Mouse (Mus musculus): ENCODE measurements at regions not wholly inside any gene's neighbourhood (a gene's known extent, or its start where the extent isn't known, plus 50 kb on each side); places are given as distances from the start of the nearest gene placed in this dataset.
A peak's percentile ranks its signal among the peaks of the same experiment; 100 is the strongest.

DNA sequence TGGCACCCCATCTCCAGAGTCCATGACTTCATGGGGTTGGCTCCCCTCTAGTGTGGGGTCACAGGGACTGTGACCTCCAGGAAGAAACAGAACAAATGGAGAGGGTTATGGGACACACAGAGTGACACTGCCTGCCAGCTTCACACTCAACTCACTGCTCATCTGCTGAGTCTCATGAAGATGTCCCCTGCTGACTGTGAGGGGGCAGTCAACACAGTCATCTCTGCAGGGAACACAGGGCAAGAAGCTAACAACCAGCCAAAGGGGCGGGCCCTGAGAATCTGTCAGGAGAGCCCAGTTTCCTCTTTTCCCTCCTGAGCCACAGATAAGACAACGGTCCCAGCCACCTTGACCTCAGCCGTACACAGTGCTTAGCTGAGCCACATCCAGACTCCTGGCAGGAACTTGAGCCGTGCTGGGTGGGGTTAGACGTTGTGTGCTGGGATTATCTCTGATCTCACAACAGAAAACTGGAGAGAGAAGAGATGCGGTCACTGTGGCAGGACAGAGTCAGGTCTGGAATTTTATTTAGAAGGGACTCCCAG, 294.6 kb downstream of the Ajap1 start:
- 3% methylated on average over 6 of the region's 6 CpGs for WGBS
- H3K27ac ChIP-seq (replicated peaks; ENCODE audit: low read depth, low read length), result no peak overlapping the region
- TF ChIP-seq POLR2A (IDR thresholded peaks at IDR 0.05; ENCODE audit: borderline replicate concordance, extremely low read depth, insufficient read depth, insufficient read length), result no peak
- H3K9me3 ChIP-seq (ENCODE audit: control insufficient read depth, low read length), result no peaks in the 10 kb centered on the region
- H3K4me2 ChIP-seq (replicated peaks; ENCODE audit: low read depth, low read length, severe bottlenecking), result no peak overlapping the region
- DNase-seq (ENCODE audit: low spot score), result no peak
- H3K4me1 ChIP-seq (ENCODE audit: control insufficient read depth, insufficient read depth, low read length), result 0 out of 2 replicates have a peak, but pooled peaks cover 2% of the 10 kb centered on the region
- H3K36me3 ChIP-seq (ENCODE audit: control insufficient read depth, insufficient read depth, low read length), result no peaks in the 10 kb centered on the region
- H3K4me3 ChIP-seq (replicated peaks; ENCODE audit: low read length), result no peak overlapping the region
- no peak overlapping the region for H3K9ac ChIP-seq (ENCODE audit: low read depth, low read length, severe bottlenecking)
- no peaks in the 10 kb centered on the region for H3K27me3 ChIP-seq (ENCODE audit: control insufficient read depth, insufficient read depth, low read length)
- no peak for ATAC-seq (ENCODE audit: low FRiP score, low read depth)

DNA sequence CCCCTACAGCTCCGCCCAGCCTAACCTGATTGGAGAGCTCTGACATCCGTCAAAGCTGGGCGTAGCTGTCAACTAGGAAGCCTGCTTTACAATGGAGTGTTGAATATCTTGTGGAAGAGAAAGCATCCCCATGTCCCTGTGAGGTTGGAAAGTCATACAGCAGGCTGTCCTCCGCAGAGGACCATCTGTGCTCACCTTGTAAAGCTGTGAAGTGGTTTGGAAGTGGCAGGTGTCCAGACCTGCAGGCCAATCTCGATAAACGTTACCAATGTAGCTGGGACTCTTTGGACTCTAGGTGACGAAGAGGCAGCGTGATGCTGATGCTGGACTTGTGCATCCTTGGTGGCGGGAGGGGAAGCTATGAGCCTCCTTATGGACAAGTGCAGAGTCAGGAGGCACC, 305.1 kb downstream of the Ajap1 start:
- Histone ChIP-seq H3K4me3 (replicated peaks; ENCODE audit: low read length) (no peak overlapping the region), H3K4me2 (replicated peaks; ENCODE audit: low read depth, low read length, severe bottlenecking) (no peak overlapping the region), H3K9me3 (ENCODE audit: control insufficient read depth, low read length) (no peaks in the 10 kb centered on the region), H3K4me1 (ENCODE audit: control insufficient read depth, insufficient read depth, low read length) (peaks cover 3% of the 10 kb centered on the region; the same call in 1 of the 2 replicates), H3K36me3 (ENCODE audit: control insufficient read depth, insufficient read depth, low read length) (no peaks in the 10 kb centered on the region), H3K27me3 (ENCODE audit: control insufficient read depth, insufficient read depth, low read length) (no peaks in the 10 kb centered on the region), H3K27ac (replicated peaks; ENCODE audit: low read depth, low read length) (no peak overlapping the region), H3K9ac (ENCODE audit: low read depth, low read length, severe bottlenecking) (no peak overlapping the region)
- 86% methylated on average over 9 of the region's 9 CpGs for WGBS
- DNase-seq (ENCODE audit: low spot score), result no peak
- no peak for ATAC-seq (ENCODE audit: low FRiP score, low read depth)
- no peak for TF ChIP-seq POLR2A (IDR thresholded peaks at IDR 0.05; ENCODE audit: borderline replicate concordance, extremely low read depth, insufficient read depth, insufficient read length)

DNA sequence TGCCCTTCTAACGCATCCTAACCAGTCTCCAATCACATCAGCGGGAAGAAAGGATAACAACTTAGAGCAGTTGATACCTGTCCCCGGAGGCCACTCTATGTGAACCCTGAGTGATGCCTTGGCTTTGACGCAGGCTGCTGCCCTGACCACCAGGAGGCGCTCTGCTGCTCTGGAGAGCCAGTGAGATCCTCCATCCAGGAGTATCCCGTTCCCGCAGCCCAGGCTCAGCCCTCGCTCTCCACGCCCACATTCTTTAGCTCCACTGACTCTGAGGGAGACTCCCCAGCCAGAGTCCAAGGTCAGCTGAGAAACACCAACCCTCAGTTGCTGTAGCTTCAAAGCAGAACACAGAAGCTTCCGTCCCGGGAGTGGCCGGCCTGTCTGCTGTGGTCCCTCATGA, 307.0 kb downstream of the Ajap1 start:
- H3K9me3 ChIP-seq (ENCODE audit: control insufficient read depth, low read length), result no peaks in the 10 kb centered on the region
- H3K36me3 ChIP-seq (ENCODE audit: control insufficient read depth, insufficient read depth, low read length), result no peaks in the 10 kb centered on the region
- no peak overlapping the region for H3K9ac ChIP-seq (ENCODE audit: low read depth, low read length, severe bottlenecking)
- H3K4me1 ChIP-seq (ENCODE audit: control insufficient read depth, insufficient read depth, low read length), result peaks cover 3% of the 10 kb centered on the region; the same call in 1 of the 2 replicates
- DNase-seq (ENCODE audit: low spot score) (peak; percentile 56), ATAC-seq (ENCODE audit: low FRiP score, low read depth) (peak; percentile 44)
- TF ChIP-seq POLR2A (IDR thresholded peaks at IDR 0.05; ENCODE audit: borderline replicate concordance, extremely low read depth, insufficient read depth, insufficient read length), result no peak
- no peak overlapping the region for H3K27ac ChIP-seq (replicated peaks; ENCODE audit: low read depth, low read length)
- H3K4me2 ChIP-seq (replicated peaks; ENCODE audit: low read depth, low read length, severe bottlenecking), result 0 out of 2 replicates have a peak overlapping the region, but pooled peaks have one; percentile 10
- no peaks in the 10 kb centered on the region for H3K27me3 ChIP-seq (ENCODE audit: control insufficient read depth, insufficient read depth, low read length)
- 8% methylated on average over 12 of the region's 12 CpGs for WGBS
- H3K4me3 ChIP-seq (replicated peaks; ENCODE audit: low read length), result no peak overlapping the region

DNA sequence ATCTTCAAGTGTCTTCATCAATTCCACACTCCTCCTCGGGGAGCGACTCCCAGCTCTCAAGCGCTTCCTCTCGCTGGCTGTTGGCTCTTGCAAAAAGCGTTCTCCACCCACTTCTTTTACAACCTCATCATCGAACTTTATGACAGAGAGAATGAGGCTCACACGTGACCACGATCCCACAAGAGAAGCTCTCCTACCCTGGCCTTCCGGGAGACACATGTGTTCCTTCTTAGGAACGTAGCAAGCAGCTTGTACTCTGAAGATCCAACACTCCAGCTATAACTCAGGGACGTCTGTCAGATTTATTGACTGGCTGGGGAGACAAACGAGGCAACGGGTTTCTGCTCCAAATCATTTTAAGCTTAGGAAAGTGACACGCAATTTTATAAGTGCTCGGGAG, 307.5 kb downstream of the Ajap1 start:
- no peak for ATAC-seq (ENCODE audit: low FRiP score, low read depth)

DNA sequence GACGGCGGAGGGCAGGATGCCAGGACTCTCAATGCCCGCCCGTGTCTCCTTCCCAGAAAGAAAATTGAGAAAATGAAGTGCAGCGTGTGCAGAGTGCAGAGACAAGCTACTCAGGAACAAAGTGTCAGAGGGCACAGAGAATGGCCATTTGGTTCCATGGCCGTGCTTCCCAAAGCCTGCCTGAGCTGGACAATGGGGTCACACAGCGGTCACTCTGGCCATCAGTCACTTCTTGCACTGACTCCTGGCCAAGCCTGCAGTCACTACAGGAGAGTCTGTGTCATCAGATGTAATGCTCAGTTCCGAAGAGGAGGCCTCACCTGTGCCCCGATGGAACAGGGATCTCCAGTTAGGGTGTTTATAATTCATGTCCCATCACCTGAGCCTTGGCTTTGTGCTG, 312.6 kb downstream of the Ajap1 start:
- Histone ChIP-seq H3K4me3 (replicated peaks; ENCODE audit: low read length) (no peak overlapping the region), H3K4me1 (ENCODE audit: control insufficient read depth, insufficient read depth, low read length) (no peaks in the 10 kb centered on the region), H3K36me3 (ENCODE audit: control insufficient read depth, insufficient read depth, low read length) (no peaks in the 10 kb centered on the region), H3K9me3 (ENCODE audit: control insufficient read depth, low read length) (no peaks in the 10 kb centered on the region), H3K9ac (ENCODE audit: low read depth, low read length, severe bottlenecking) (no peak overlapping the region), H3K27me3 (ENCODE audit: control insufficient read depth, insufficient read depth, low read length) (no peaks in the 10 kb centered on the region), H3K27ac (replicated peaks; ENCODE audit: low read depth, low read length) (no peak overlapping the region), H3K4me2 (replicated peaks; ENCODE audit: low read depth, low read length, severe bottlenecking) (no peak overlapping the region)
- TF ChIP-seq POLR2A (IDR thresholded peaks at IDR 0.05; ENCODE audit: borderline replicate concordance, extremely low read depth, insufficient read depth, insufficient read length), result no peak
- WGBS, result 60% methylated on average over 9 of the region's 9 CpGs
- no peak for DNase-seq (ENCODE audit: low spot score)
- ATAC-seq (ENCODE audit: low FRiP score, low read depth), result no peak

More for the DNA sequence above, 307.5 kb downstream of the Ajap1 start:
- no peak overlapping the region for H3K4me3 ChIP-seq (replicated peaks; ENCODE audit: low read length)
- WGBS, result 28% methylated on average over 15 of the region's 15 CpGs
- no peaks in the 10 kb centered on the region for H3K9me3 ChIP-seq (ENCODE audit: control insufficient read depth, low read length)
- TF ChIP-seq POLR2A (IDR thresholded peaks at IDR 0.05; ENCODE audit: borderline replicate concordance, extremely low read depth, insufficient read depth, insufficient read length), result no peak
- peak; percentile 6 for DNase-seq (ENCODE audit: low spot score)
- H3K36me3 ChIP-seq (ENCODE audit: control insufficient read depth, insufficient read depth, low read length), result no peaks in the 10 kb centered on the region
- no peak overlapping the region for H3K4me2 ChIP-seq (replicated peaks; ENCODE audit: low read depth, low read length, severe bottlenecking)
- no peak overlapping the region for H3K9ac ChIP-seq (ENCODE audit: low read depth, low read length, severe bottlenecking)
- H3K27me3 ChIP-seq (ENCODE audit: control insufficient read depth, insufficient read depth, low read length), result no peaks in the 10 kb centered on the region
- H3K27ac ChIP-seq (replicated peaks; ENCODE audit: low read depth, low read length), result no peak overlapping the region
- H3K4me1 ChIP-seq (ENCODE audit: control insufficient read depth, insufficient read depth, low read length), result peaks cover 3% of the 10 kb centered on the region; the same call in 1 of the 2 replicates
